Mouse (Mus musculus) lung, postnatal 10 days (tissue): ENCODE results near the gene Prr36.
"Not testable (repeated sequence)": the region's sequence is repeated elsewhere in the genome, so short reads cannot be mapped to it uniquely, and the experiment has no call there.

Source experiments
- DNase-seq: peaks from one replicate; pipeline ENCODE4 v3.0.0; 2021

The Prr36 gene

GRCm38 (mm10) chr8:4216791-4217621 is at the start of gene Prr36:
TSS of gene Prr36 (minus strand) at chr8:4217459.
- DNase-seq = peak; percentile 19

- peak; percentile 60 for DNase-seq
Observed at GRCm38 (mm10) chr8:4265160-4265914, 48.1 kb upstream of the Prr36 start.

- no peak for DNase-seq
Observed at GRCm38 (mm10) chr8:4263105-4263791, 46.0 kb upstream of the Prr36 start.

- DNase-seq = no peak
Observed at GRCm38 (mm10) chr8:4259805-4260170, 42.5 kb upstream of the Prr36 start.

GRCm38 (mm10) chr8:4259125-4259804 is 42.0 kb upstream of the Prr36 start, which contains the start of gene Ctxn1:
TSS of gene Ctxn1 (minus strand) at chr8:4259274.
- DNase-seq = peak; percentile 98

- no peak for DNase-seq
Observed at GRCm38 (mm10) chr8:4258678-4259077, 41.4 kb upstream of the Prr36 start.

- peak; percentile 89 for DNase-seq
Observed at GRCm38 (mm10) chr8:4258233-4258632, 41.0 kb upstream of the Prr36 start.

- DNase-seq = no peak
Observed at GRCm38 (mm10) chr8:4257350-4257749, 40.1 kb upstream of the Prr36 start.

- DNase-seq = no peak
Observed at GRCm38 (mm10) chr8:4256911-4257310, 39.7 kb upstream of the Prr36 start.

- not testable (repeated sequence) for DNase-seq
Observed at GRCm38 (mm10) chr8:4255471-4255870, 38.2 kb upstream of the Prr36 start.

GRCm38 (mm10) chr8:4254001-4254400 is 36.7 kb upstream of the Prr36 start:
- DNase-seq = peak; percentile 74

- DNase-seq = peak; percentile 99
Observed at GRCm38 (mm10) chr8:4252934-4253841, 35.9 kb upstream of the Prr36 start, which contains the start of gene Snapc2. TSS of gene Snapc2 (plus strand) at chr8:4253080.

- no peak for DNase-seq
Observed at GRCm38 (mm10) chr8:4252116-4252760, 35.0 kb upstream of the Prr36 start.

GRCm38 (mm10) chr8:4250306-4250970 is 33.2 kb upstream of the Prr36 start:
- DNase-seq = peak; percentile 90

GRCm38 (mm10) chr8:4249213-4249612 is 32.0 kb upstream of the Prr36 start:
- no peak for DNase-seq

- no peak for DNase-seq
Observed at GRCm38 (mm10) chr8:4247951-4248540, 30.8 kb upstream of the Prr36 start, which contains the start of gene Tgfbr3l. TSS of gene Tgfbr3l (plus strand) at chr8:4248214.

- DNase-seq = no peak
Observed at GRCm38 (mm10) chr8:4247241-4247640, 30.0 kb upstream of the Prr36 start.

- no peak for DNase-seq
Observed at GRCm38 (mm10) chr8:4245737-4246136, 28.5 kb upstream of the Prr36 start.

GRCm38 (mm10) chr8:4245061-4245460 is 27.8 kb upstream of the Prr36 start:
- DNase-seq = no peak
